Mouse (Mus musculus): ENCODE measurements at regions not wholly inside any gene's neighbourhood (a gene's known extent, or its start where the extent isn't known, plus 50 kb on each side); places are given as distances from the start of the nearest gene placed in this dataset.
"Not testable (repeated sequence)": the region's sequence is repeated elsewhere in the genome, so short reads cannot be mapped to it uniquely, and the experiment has no call there.

DNA sequence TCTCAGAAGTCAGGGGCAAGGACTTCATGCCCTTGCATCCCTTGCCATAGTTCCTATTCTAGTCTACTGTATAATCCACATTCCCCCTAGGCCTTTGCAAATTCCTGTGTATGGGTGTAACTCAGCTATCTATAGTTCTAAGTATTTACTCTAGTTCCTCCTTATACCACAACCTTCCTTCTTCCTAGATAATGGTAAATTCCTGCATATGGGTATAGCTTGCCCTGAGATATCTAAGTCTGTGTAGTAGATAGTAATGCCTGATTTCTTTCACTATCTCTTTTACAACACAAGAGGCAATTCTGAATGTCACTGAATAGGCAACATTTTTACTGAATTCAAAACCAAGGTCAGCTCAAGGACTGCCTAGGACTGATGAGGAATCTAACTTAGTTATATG is 1000.2 kb downstream of the Kcnt2 start:
- H3K4me2 ChIP-seq (ENCODE audit: low read depth); H3K27me3 ChIP-seq (ENCODE audit: control insufficient read depth, insufficient read depth, insufficient read length); H3K79me2 ChIP-seq (ENCODE audit: control insufficient read depth, insufficient read depth); H3K36me3 ChIP-seq (ENCODE audit: control insufficient read depth, insufficient read depth); H3ac ChIP-seq (ENCODE audit: control insufficient read depth, insufficient read length); H3K4me3 ChIP-seq: not testable (repeated sequence)

DNA sequence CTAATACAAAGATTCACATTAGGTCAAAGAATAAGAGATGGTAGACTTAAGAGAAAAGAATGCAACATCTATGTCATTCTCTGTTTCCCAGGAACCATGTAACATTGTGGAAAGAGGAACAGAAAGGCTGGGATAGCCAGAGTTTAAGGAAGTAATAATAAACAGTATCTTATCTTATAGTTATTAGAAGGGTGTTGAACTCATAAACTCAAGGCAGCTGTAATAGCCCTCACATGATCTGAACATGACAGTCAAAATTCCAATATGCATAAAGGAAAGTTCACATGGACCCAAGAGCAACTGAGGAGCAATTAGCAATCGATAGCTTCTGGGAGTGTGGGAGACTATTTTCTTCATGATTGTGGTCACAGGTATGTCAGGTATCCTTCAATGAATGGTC is 1028.8 kb downstream of the Kcnt2 start:
- no peaks in the 10 kb centered on the region for H3K27me3 ChIP-seq (ENCODE audit: control insufficient read depth, insufficient read depth, insufficient read length)
- H3K79me2 ChIP-seq (ENCODE audit: control insufficient read depth, insufficient read depth), result no peaks in the 10 kb centered on the region
- no peak overlapping the region for H3K4me2 ChIP-seq (ENCODE audit: low read depth)
- H3K4me3 ChIP-seq, result no peak overlapping the region
- H3K36me3 ChIP-seq (ENCODE audit: control insufficient read depth, insufficient read depth), result no peaks in the 10 kb centered on the region
- no peak for TF ChIP-seq POLR2A (IDR thresholded peaks at IDR 0.05; ENCODE audit: insufficient read length, low read depth)
- no peak for TF ChIP-seq MYOG (IDR thresholded peaks at IDR 0.05; ENCODE audit: control insufficient read depth in 1 of 3, insufficient read depth in 1 of 3, insufficient read length in 2 of 3, low read depth in 2 of 3)
- TF ChIP-seq MYOD1 (IDR thresholded peaks at IDR 0.05; ENCODE audit: control insufficient read depth in 1 of 3, insufficient read length in 2 of 3, low read depth in 2 of 3), result no peak
- TF ChIP-seq CEBPB (IDR thresholded peaks at IDR 0.05; ENCODE audit: insufficient read depth, poor library complexity, severe bottlenecking), result no peak
- TF ChIP-seq SRF (IDR thresholded peaks at IDR 0.05; ENCODE audit: control insufficient read depth, insufficient read length, low read depth), result no peak
- TF ChIP-seq REST (IDR thresholded peaks at IDR 0.05; ENCODE audit: insufficient read depth, insufficient read length), result no peak
- TF ChIP-seq E2F4 (IDR thresholded peaks at IDR 0.05; ENCODE audit: insufficient read depth), result no peak
- no peak for TF ChIP-seq MAX (IDR thresholded peaks at IDR 0.05; ENCODE audit: low read depth)
- TF ChIP-seq USF1 (IDR thresholded peaks at IDR 0.05; ENCODE audit: low read depth), result no peak
- no peak for TF ChIP-seq POLR2AphosphoS2 (IDR thresholded peaks at IDR 0.05; ENCODE audit: insufficient read length, low read depth)
- no peak for TF ChIP-seq TCF12 (IDR thresholded peaks at IDR 0.05; ENCODE audit: insufficient read depth, poor library complexity, severe bottlenecking)
- TF ChIP-seq TCF3 (IDR thresholded peaks at IDR 0.05; ENCODE audit: insufficient read length, low read depth), result no peak
- H3ac ChIP-seq (ENCODE audit: control insufficient read depth, insufficient read length), result no peak overlapping the region

DNA sequence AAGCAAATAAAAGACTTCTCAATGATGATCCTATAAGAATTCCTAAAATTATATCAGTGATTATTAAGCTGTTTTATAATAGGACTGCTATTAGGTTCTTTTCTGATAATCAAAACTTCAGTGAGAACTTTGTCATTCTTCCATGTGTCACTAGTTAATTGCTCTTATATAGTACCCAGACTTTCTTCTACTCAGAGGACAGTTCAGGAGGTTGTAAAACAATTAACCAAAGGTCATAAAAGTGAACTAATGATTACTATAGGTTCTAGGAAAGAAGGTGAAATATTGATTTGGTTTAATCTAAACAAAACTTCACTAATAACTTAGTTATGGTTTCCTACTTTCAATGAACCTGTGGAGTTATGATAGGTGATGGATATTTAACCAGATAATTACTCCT is 1035.6 kb downstream of the Kcnt2 start:
- no peaks in the 10 kb centered on the region for H3K36me3 ChIP-seq (ENCODE audit: control insufficient read depth, insufficient read depth)
- TF ChIP-seq POLR2A (IDR thresholded peaks at IDR 0.05; ENCODE audit: insufficient read length, low read depth), result no peak
- no peak for TF ChIP-seq MYOD1 (IDR thresholded peaks at IDR 0.05; ENCODE audit: control insufficient read depth in 1 of 3, insufficient read length in 2 of 3, low read depth in 2 of 3)
- TF ChIP-seq POLR2AphosphoS2 (IDR thresholded peaks at IDR 0.05; ENCODE audit: insufficient read length, low read depth), result no peak
- no peak for TF ChIP-seq TCF12 (IDR thresholded peaks at IDR 0.05; ENCODE audit: insufficient read depth, poor library complexity, severe bottlenecking)
- no peak for TF ChIP-seq TCF3 (IDR thresholded peaks at IDR 0.05; ENCODE audit: insufficient read length, low read depth)
- no peak for TF ChIP-seq MAX (IDR thresholded peaks at IDR 0.05; ENCODE audit: low read depth)
- TF ChIP-seq E2F4 (IDR thresholded peaks at IDR 0.05; ENCODE audit: insufficient read depth), result no peak
- TF ChIP-seq MYOG (IDR thresholded peaks at IDR 0.05; ENCODE audit: control insufficient read depth in 1 of 3, insufficient read depth in 1 of 3, insufficient read length in 2 of 3, low read depth in 2 of 3), result no peak
- no peak for TF ChIP-seq USF1 (IDR thresholded peaks at IDR 0.05; ENCODE audit: low read depth)
- no peak for TF ChIP-seq SRF (IDR thresholded peaks at IDR 0.05; ENCODE audit: control insufficient read depth, insufficient read length, low read depth)
- TF ChIP-seq REST (IDR thresholded peaks at IDR 0.05; ENCODE audit: insufficient read depth, insufficient read length), result no peak
- TF ChIP-seq CEBPB (IDR thresholded peaks at IDR 0.05; ENCODE audit: insufficient read depth, poor library complexity, severe bottlenecking), result no peak
- no peaks in the 10 kb centered on the region for H3K79me2 ChIP-seq (ENCODE audit: control insufficient read depth, insufficient read depth)
- H3K4me3 ChIP-seq, result no peak overlapping the region
- H3K4me2 ChIP-seq (ENCODE audit: low read depth), result no peak overlapping the region
- no peaks in the 10 kb centered on the region for H3K27me3 ChIP-seq (ENCODE audit: control insufficient read depth, insufficient read depth, insufficient read length)
- no peak overlapping the region for H3ac ChIP-seq (ENCODE audit: control insufficient read depth, insufficient read length)

GRCm38 (mm10) chr1:141322968-141323367 is 1077.0 kb downstream of the Kcnt2 start:
- Histone ChIP-seq H3K27me3 (ENCODE audit: control insufficient read depth, insufficient read depth, insufficient read length) (no peaks in the 10 kb centered on the region), H3K79me2 (ENCODE audit: control insufficient read depth, insufficient read depth) (no peaks in the 10 kb centered on the region), H3K4me3 (no peak overlapping the region), H3K4me2 (ENCODE audit: low read depth) (no peak overlapping the region), H3K36me3 (ENCODE audit: control insufficient read depth, insufficient read depth) (no peaks in the 10 kb centered on the region), H3ac (ENCODE audit: control insufficient read depth, insufficient read length) (no peak overlapping the region)
- TF ChIP-seq USF1 (IDR thresholded peaks at IDR 0.05; ENCODE audit: low read depth), result no peak
- no peak for TF ChIP-seq E2F4 (IDR thresholded peaks at IDR 0.05; ENCODE audit: insufficient read depth)
- TF ChIP-seq MYOD1 (IDR thresholded peaks at IDR 0.05; ENCODE audit: control insufficient read depth in 1 of 3, insufficient read length in 2 of 3, low read depth in 2 of 3), result no peak
- no peak for TF ChIP-seq POLR2AphosphoS2 (IDR thresholded peaks at IDR 0.05; ENCODE audit: insufficient read length, low read depth)
- TF ChIP-seq TCF12 (IDR thresholded peaks at IDR 0.05; ENCODE audit: insufficient read depth, poor library complexity, severe bottlenecking), result no peak
- TF ChIP-seq CEBPB (IDR thresholded peaks at IDR 0.05; ENCODE audit: insufficient read depth, poor library complexity, severe bottlenecking), result no peak
- no peak for TF ChIP-seq REST (IDR thresholded peaks at IDR 0.05; ENCODE audit: insufficient read depth, insufficient read length)
- no peak for TF ChIP-seq TCF3 (IDR thresholded peaks at IDR 0.05; ENCODE audit: insufficient read length, low read depth)
- no peak for TF ChIP-seq MAX (IDR thresholded peaks at IDR 0.05; ENCODE audit: low read depth)
- no peak for TF ChIP-seq POLR2A (IDR thresholded peaks at IDR 0.05; ENCODE audit: insufficient read length, low read depth)
- no peak for TF ChIP-seq SRF (IDR thresholded peaks at IDR 0.05; ENCODE audit: control insufficient read depth, insufficient read length, low read depth)
- no peak for TF ChIP-seq MYOG (IDR thresholded peaks at IDR 0.05; ENCODE audit: control insufficient read depth in 1 of 3, insufficient read depth in 1 of 3, insufficient read length in 2 of 3, low read depth in 2 of 3)

DNA sequence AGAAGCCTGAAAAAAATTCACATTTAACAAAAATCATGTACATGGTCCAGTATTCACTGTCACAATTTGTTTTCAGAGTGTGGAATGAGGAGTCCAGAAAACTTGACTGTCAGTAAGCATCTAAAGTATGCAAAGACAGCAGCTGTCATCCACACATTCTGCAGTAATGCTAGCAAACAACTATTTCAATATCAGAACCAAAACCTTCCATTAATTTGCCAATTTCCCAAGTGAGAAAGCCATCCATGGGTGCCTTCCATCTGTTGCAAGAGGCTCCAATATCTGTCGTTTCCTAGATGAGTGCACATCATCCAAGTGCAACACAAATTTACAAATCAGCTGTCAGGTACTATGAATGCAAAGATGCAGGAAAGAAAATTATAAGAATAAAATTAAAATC is 1092.1 kb downstream of the Kcnt2 start:
- Histone ChIP-seq H3ac (ENCODE audit: control insufficient read depth, insufficient read length) (no peak overlapping the region), H3K4me3 (no peak overlapping the region), H3K36me3 (ENCODE audit: control insufficient read depth, insufficient read depth) (no peaks in the 10 kb centered on the region), H3K27me3 (ENCODE audit: control insufficient read depth, insufficient read depth, insufficient read length) (no peaks in the 10 kb centered on the region), H3K79me2 (ENCODE audit: control insufficient read depth, insufficient read depth) (no peaks in the 10 kb centered on the region), H3K4me2 (ENCODE audit: low read depth) (no peak overlapping the region)
- no peak for TF ChIP-seq REST (IDR thresholded peaks at IDR 0.05; ENCODE audit: insufficient read depth, insufficient read length)
- TF ChIP-seq USF1 (IDR thresholded peaks at IDR 0.05; ENCODE audit: low read depth), result no peak
- no peak for TF ChIP-seq MYOG (IDR thresholded peaks at IDR 0.05; ENCODE audit: control insufficient read depth in 1 of 3, insufficient read depth in 1 of 3, insufficient read length in 2 of 3, low read depth in 2 of 3)
- no peak for TF ChIP-seq TCF3 (IDR thresholded peaks at IDR 0.05; ENCODE audit: insufficient read length, low read depth)
- TF ChIP-seq MAX (IDR thresholded peaks at IDR 0.05; ENCODE audit: low read depth), result no peak
- TF ChIP-seq SRF (IDR thresholded peaks at IDR 0.05; ENCODE audit: control insufficient read depth, insufficient read length, low read depth), result no peak
- no peak for TF ChIP-seq MYOD1 (IDR thresholded peaks at IDR 0.05; ENCODE audit: control insufficient read depth in 1 of 3, insufficient read length in 2 of 3, low read depth in 2 of 3)
